Mouse (Mus musculus): ENCODE results near the gene Mrpl22.
A peak's percentile ranks its signal among the peaks of the same experiment; 100 is the strongest.
"Not testable (repeated sequence)": the region's sequence is repeated elsewhere in the genome, so short reads cannot be mapped to it uniquely, and the experiment has no call there.

Mrpl22 gene

GRCm38 (mm10) chr11:58183579-58183978 is 12.1 kb downstream of the Mrpl22 start:
- no peak for DNase-seq

- no peak for DNase-seq
Observed at GRCm38 (mm10) chr11:58189675-58190074, 18.2 kb downstream of the Mrpl22 start.

- DNase-seq = no peak
Observed at GRCm38 (mm10) chr11:58193326-58193725, 21.9 kb downstream of the Mrpl22 start.

- no peak for DNase-seq
Observed at GRCm38 (mm10) chr11:58193860-58194520, 22.5 kb downstream of the Mrpl22 start.

GRCm38 (mm10) chr11:58198663-58199062 is 27.2 kb downstream of the Mrpl22 start:
- DNase-seq = no peak

GRCm38 (mm10) chr11:58199229-58200037 is 28.0 kb downstream of the Mrpl22 start, which contains the start of the genes Igtp and Irgm2:
Gene Igtp, plus strand, starts transcription at chr11:58199556.
Gene Irgm2, plus strand, starts transcription at chr11:58199618.
- not testable (repeated sequence) for DNase-seq

GRCm38 (mm10) chr11:58200226-58200625 is 28.8 kb downstream of the Mrpl22 start:
- no peak for DNase-seq

- no peak for DNase-seq
Observed at GRCm38 (mm10) chr11:58201052-58201451, 29.6 kb downstream of the Mrpl22 start.

- no peak for DNase-seq
Observed at GRCm38 (mm10) chr11:58210321-58210886, 38.9 kb downstream of the Mrpl22 start.

- no peak for DNase-seq
Observed at GRCm38 (mm10) chr11:58211062-58211681, 39.7 kb downstream of the Mrpl22 start.

GRCm38 (mm10) chr11:58211682-58212067 is 40.2 kb downstream of the Mrpl22 start:
- no peak for DNase-seq

GRCm38 (mm10) chr11:58213673-58214342 is 42.3 kb downstream of the Mrpl22 start:
- no peak for DNase-seq

GRCm38 (mm10) chr11:58214391-58215048 is 43.1 kb downstream of the Mrpl22 start:
- DNase-seq = no peak

GRCm38 (mm10) chr11:58215049-58215430 is 43.6 kb downstream of the Mrpl22 start:
- DNase-seq = not testable (repeated sequence)

- no peak for DNase-seq
Observed at GRCm38 (mm10) chr11:58215814-58216213, 44.4 kb downstream of the Mrpl22 start.

- DNase-seq = no peak
Observed at GRCm38 (mm10) chr11:58216823-58217222, 45.4 kb downstream of the Mrpl22 start.

- no peak for DNase-seq
Observed at GRCm38 (mm10) chr11:58223751-58224150, 52.3 kb downstream of the Mrpl22 start.

GRCm38 (mm10) chr11:58224313-58224712 is 52.9 kb downstream of the Mrpl22 start:
- DNase-seq = no peak

- not testable (repeated sequence) for DNase-seq
Observed at GRCm38 (mm10) chr11:58224872-58225271, 53.4 kb downstream of the Mrpl22 start.

GRCm38 (mm10) chr11:58225655-58226054 is 54.2 kb downstream of the Mrpl22 start:
- peak; percentile 50 for DNase-seq

- no peak for DNase-seq
Observed at GRCm38 (mm10) chr11:58226425-58226824, 55.0 kb downstream of the Mrpl22 start.

GRCm38 (mm10) chr11:58228021-58228420 is 56.6 kb downstream of the Mrpl22 start:
- DNase-seq = not testable (repeated sequence)
